Mouse (Mus musculus): ENCODE results near the gene Zdhhc17. TPM values are rescaled to one million over a fixed set of nuclear protein-coding genes. Genes with fewer than 3 reads are reported as not detected.

Gene Zdhhc17
- 10 to 100 TPM; 97.6 TPM for total RNA-seq (2021)

GRCm38 (mm10) chr10:111009641-111010479 lies at the start of gene Zdhhc17:
Gene Zdhhc17, minus strand, starts transcription at chr10:111010140.
- peak; percentile 91 to 92 for DNase-seq

- DNase-seq: no peak
Measured at GRCm38 (mm10) chr10:111055770-111056169, 45.8 kb upstream of the Zdhhc17 start.

DNA sequence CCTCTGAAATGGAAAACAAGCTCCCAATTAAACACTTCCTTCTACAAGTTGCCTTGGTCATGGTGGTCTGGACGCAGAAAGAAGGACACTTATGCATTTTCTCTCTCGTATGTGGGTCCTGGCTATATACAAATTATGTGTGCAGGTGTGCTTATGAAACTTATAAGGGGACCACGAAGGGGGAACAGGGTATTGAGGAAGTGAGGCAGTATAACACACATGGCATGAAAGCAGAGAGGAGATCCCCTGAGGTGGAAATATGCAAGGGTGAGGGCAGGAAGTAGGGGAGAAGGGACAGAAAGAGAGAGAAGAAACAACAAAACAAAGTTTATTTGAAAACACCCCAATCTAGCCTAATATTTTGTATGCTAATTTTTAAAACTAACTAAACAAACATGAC lies 41.7 kb upstream of the Zdhhc17 start:
- DNase-seq: no peak

DNA sequence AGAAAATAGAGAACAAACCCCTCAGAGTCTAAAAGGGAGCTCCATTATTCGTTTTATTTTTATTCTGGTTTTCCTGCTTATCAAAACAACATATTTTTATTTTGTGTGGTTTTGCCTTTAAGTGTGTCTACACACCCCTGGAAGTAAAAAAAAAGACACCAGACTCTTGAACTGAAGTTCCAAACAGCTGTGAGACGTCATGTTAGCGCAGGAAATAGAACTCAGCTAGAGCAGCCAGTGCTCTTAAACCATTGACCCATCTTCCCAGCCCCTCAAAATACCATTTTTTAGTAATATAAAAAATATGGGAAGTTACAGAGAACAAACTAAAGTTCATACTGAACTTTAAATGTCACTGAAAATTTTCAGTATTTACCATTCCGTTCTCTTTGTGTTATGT lies 40.6 kb upstream of the Zdhhc17 start:
- no peak for DNase-seq

- DNase-seq: no peak
Measured at GRCm38 (mm10) chr10:111050061-111050460, 40.1 kb upstream of the Zdhhc17 start.

GRCm38 (mm10) chr10:111047895-111048294 lies 38.0 kb upstream of the Zdhhc17 start:
- DNase-seq: no peak

GRCm38 (mm10) chr10:111040078-111040656 lies 30.2 kb upstream of the Zdhhc17 start:
- no peak for DNase-seq

DNA sequence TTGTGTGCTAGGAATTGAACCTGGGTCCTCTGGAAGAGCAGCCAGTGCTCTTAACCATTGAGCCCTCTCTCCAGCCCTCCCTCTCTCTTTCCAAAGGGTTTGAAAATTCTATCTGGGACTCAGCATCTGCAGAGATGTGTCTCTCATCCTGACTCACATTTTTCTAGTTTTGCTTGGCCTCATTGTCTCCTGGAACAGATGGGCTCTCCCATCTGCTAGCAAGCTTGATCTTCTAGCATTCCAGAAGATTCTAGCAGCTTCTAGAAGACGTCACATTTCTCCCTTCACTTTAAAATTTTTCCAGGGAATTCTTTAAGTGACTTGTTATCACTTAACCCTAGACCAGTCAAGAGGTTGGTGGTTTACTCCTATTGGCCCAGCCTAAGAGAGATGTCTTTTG lies 26.9 kb upstream of the Zdhhc17 start:
- no peak for DNase-seq

- DNase-seq: no peak
Measured at GRCm38 (mm10) chr10:111035134-111035533, 25.2 kb upstream of the Zdhhc17 start.

DNA sequence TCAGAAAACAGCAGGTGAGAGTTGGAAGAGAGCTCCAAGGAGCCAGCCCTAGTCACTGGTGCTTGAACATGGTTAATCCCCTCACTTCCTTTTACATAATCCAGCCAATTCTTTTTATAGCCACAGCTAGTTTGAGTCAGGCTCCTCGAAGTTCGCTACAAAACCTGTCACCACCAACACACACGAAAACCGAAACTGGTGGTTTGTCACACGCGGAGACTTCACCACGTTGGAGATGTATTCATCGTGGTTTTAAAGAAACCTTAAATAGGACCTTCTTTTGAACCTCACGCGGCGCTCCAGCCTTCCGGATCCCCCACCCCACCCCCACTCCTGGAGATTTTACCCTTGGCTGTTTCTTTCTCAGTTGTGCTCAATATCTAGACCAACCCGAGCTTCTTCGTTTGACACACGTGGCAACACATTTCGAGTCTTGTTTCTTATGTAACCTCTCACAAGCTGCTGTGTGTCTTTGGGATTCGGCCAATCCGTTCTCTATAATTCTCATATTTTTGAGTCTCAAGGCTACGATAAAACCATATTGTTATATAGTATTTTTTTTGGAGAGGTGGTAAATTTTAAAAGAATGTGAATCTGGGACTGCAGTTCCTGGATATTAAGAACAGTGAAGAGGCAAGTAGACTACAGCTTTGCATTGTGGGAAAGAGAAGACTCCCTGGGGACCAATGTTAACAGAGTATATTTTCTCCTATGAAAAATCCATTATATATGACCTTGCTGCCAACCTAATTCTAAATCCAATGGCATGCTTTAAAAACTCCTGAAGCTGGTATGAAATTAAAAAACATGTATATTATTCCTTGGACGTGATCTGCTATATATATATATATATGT lies 21.8 kb upstream of the Zdhhc17 start:
- DNase-seq: peak in 1 of 2 experiments; percentile 9

- DNase-seq: no peak
Measured at GRCm38 (mm10) chr10:111030845-111031244, 20.9 kb upstream of the Zdhhc17 start.

- DNase-seq: no peak
Measured at GRCm38 (mm10) chr10:111026106-111026505, 16.2 kb upstream of the Zdhhc17 start.

DNA sequence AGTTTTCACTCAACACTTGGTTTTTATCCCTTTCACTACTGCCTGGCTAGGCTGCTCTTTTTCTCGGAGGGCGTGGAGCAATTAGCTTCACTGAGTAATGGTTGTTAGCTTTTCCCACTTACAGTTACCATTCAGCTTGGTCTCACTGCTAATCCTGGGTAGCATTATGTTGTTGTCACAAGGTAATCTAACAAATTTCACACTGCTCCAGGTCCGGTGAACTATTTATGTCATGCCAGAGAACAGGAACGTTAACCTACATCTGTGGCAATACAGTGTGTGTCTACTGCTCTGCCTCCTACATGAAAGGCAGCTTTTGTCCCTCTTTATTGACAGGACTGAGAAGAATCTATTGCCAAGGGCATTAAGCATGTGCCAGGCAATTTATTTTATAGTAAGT lies 14.8 kb upstream of the Zdhhc17 start:
- no peak for DNase-seq

GRCm38 (mm10) chr10:111014476-111014875 lies 4.5 kb upstream of the Zdhhc17 start:
- peak; percentile 18 to 31 for DNase-seq

GRCm38 (mm10) chr10:111013265-111013664 lies 3.3 kb upstream of the Zdhhc17 start:
- no peak for DNase-seq

DNA sequence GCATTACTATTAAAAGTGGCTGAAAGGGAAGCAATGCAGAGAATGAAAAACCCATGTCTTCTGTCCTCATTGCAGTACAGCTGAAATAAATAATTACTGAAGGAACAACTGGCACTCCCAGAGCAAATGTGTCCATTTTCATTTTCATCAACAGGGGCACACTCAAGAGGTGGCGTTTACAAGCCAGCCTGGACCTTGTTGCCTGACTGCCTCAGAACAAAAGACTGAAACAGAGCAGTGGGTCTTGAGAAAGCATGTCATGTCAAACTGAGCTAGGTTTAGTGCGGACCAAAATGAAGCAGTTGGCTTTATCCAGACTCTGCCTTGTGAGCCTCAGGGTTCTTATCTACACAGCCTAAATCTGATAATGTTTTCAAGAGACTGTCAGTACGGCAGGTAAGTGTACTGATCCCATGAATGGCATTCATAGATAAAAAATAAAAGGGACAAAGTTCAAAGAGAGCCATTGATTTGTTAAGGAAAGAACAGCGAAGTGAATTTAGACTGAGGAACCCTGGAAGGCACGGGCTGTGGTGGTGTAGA lies 2.6 kb upstream of the Zdhhc17 start:
- no peak for DNase-seq

DNA sequence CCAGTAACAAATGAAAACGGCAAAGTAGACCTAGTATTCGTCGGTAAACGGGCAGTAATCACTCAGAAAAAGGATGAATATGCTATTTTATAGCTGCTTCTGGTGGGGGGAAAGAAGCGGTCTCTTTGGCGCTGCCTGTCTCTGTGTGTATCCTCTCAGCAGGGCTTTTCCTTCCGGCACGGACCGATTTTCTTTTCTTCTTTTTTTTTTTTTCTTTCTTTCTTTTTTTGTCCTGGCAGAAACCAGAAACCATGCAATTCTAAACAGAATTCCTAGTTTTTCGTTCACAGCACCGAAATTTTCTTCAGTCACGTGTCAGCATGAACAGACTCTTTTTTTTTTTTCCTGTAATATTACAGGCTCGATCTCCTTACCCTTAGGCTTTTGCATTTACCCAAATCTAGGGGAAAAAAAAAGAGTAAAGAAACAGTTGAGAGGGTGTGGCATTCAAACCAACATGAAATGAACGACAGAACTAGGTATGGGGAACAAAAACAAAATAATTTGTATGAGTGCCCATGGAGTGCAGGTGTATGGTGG lies 1.4 kb upstream of the Zdhhc17 start:
- DNase-seq: no peak

- peak in 1 of 2 experiments; percentile 29 for DNase-seq
Measured at GRCm38 (mm10) chr10:111010480-111011225, 713 bp upstream of the Zdhhc17 start.

DNA sequence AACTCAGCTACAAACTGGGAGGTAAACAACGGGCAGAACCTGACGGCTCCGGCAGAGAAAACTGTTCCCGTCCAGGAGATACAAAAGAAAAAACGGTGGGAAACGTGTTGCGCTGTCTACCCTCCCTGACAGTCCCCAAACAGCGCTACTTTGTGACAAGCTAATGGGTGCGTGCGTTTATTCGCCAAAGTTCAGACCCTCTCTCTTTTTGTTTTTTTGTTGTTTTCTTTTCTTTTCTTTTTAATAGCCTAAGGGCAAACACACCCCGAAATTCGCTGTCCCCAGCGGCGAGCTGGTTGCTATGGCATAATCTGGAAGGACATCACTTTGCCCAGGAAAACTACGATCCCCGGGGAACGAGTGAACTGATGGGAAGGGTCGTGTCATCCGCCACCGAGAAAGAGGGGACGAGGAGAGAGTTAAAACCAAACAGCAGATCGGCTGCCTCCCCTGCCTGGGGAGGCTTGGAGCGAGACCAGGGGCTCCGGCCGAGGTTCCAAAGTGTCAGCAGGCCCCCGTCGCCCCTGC lies 763 bp downstream of the Zdhhc17 start:
- DNase-seq: no peak

DNA sequence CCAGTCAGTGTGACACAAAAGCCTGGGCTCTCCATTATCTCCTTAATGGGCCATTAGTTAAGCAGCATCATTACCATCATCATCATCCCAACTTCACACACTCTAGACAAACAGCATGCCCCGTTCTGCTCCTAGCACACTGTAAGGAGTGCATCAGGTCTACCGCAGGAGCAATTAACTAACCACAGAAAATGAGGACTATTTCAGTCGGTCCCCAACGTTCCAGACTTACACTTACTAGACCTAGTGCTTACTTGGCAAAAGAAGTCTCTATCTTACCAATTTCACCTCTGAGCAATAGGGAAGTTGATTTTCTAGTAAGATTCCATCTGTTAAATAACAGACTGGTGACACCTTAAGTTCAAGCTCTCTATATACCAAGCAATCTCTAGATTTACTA lies 2.3 kb downstream of the Zdhhc17 start:
- DNase-seq: no peak
